Mouse (Mus musculus) kidney, postnatal 25 days (tissue): ENCODE measurements around the gene Pip5k1b.

Experiments
- DNase-seq, 2 experiments: peaks; one replicate each; pipeline ENCODE4 v3.0.0; 2021; ENCODE audit warnings: mixed read lengths in 2 of 2

Pip5k1b gene

DNA sequence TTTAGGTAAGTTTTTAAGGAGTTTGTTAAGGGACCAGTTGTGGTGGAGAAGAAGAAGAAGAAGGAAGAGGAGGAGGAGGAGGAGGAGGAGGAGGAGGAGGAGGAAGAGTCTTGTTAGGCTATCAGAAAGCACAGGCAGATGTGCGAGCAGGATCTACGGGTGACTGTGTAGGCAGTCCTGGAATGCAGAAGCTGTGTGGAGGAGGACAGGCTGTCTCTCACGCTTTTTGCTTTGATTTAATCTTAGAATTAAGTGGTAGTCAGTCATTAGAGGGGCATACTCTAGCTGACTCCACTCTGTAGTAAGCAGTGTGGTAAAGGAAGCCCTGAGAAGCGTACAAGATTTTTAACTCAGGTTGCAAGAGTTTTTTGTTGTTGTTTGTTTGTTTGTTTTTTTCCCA lies 86.5 kb downstream of the Pip5k1b start:
- no peak for DNase-seq

DNA sequence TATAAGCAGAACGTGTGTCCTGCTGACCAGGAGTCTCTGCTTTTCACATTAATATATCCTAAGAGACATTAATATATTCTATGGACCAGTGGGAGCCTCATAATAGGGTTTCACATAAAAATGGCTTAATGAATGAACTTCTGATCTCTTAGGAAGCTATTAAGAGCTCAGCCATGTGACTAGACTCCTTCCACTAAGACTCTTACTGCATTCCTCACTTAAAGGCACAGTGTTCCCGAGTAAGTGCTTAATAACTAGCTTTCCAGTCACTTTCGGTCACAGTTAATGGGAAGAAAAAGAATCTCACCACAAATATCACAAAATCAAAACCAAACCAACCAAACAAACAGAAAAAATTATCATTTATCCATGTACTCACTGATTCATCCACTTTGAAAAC lies 87.1 kb downstream of the Pip5k1b start:
- no peak for DNase-seq

DNA sequence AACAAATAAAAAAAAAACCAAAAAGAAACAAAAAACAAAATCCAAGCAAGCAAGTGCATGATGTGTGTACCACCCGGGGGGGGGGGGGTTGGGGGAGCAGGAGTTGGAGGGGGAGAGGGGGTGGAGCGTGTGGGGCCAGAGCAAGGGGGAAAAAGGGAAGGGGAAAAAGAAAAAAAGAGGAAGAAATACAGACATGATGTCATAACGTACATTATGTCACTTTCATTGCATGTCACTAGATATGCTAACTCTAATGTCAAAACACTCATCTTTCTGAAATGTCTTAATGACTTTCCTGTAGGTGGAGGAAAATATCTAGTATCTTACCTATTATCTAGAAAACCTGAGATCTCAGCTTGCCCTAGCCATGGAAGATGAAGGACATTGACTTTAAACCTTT lies 92.7 kb downstream of the Pip5k1b start:
- DNase-seq, result no peak

DNA sequence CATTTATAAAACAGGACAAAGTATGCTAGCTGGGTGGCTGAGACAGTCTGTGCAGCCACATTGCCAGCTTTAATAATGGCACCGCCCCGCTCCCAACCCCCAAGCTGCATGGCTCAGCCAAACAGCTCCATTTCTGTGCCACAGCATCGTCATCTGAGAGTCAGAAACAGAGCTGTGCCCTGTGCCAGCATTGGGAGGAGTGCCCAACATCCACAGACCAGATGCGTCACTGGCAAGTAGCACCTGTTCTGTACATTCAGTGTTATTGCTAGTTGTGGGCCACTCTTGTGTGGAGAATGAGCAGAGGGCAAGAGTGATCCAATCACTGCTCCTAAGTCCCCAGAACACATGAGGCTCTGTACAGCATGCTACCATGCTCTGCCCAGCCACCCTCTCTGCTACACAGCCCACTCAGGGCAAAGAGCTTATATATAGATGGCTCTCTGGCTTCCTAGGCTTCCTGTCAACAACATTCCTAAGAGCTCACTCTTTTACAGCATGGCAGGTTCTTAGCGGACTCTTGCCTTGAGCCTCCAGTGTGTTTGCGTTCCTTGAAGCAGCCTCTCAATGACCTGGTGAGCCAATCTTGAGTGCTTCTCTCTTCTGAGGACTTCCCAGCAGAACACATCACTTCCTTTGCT lies 99.0 kb downstream of the Pip5k1b start:
- no peak for DNase-seq

DNA sequence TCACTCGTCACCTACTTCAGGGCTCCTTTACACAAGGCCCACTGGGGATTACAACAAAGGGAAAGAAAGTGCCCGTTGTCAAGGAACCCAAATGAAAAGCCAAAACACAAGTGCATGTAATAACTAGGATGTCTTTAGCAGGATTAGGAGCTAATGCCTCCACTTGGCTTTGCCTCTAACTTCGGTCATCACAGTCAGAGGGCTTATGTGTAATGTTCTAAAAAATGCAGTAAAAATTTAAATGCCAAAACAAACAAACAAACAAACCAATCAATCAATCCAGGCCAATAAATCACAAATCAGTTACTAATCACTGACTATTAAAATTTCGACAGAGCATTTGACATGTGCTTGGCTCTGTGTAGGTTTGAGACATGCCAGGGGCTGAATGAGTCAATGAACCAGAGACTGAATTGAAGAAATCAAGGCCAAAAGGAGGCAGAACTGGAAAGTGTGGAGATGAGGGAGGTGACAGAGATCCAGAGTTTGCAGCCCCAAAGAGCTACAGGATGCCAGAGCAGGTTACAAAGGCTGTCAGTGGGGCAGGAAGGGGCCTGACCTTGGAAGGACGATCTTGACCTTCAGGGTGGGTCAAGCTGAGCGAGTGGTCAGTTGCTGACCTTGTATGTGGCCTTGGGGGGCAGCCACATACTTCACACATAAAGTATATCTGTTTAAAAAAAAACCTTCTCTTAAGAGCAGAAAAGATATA lies 100.3 kb downstream of the Pip5k1b start:
- no peak for DNase-seq

DNA sequence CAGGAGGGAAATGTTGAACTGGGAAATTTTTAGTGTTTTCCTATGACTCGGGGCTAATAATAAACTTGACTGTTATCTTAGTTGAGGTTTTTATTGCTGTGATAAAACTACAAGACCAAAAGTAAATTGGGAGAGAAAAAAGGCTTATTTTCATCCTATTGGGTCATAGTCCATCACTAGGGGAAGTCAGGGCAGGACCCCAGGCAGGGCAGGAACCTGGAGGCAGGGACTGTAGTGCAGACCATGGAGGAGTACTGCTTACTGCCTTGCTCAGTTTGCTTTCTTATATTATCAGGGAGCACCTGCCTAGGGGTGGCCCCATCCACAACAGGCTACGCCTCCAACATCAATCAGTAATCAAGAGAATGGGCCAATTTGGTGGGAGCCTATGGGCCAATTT lies 101.2 kb downstream of the Pip5k1b start:
- DNase-seq, result no peak

DNA sequence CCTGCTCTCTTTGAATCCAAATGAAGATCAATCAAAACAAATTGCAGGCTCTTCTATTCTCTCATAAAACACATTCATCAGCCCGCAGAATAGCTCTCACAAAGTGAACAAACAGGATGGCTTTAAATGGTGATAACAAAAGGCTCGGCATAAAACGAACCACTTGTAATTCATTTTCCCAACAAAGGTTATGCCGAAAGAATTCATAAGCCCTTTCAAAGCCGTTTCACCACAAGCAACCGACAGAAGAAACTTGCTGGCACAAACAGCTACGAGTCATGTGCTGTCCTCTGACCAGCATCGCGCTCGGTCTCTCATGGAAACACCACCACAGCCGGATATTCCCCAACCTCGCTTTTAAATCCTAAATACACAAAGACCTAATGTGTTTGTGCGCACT lies 102.3 kb downstream of the Pip5k1b start:
- no peak for DNase-seq

DNA sequence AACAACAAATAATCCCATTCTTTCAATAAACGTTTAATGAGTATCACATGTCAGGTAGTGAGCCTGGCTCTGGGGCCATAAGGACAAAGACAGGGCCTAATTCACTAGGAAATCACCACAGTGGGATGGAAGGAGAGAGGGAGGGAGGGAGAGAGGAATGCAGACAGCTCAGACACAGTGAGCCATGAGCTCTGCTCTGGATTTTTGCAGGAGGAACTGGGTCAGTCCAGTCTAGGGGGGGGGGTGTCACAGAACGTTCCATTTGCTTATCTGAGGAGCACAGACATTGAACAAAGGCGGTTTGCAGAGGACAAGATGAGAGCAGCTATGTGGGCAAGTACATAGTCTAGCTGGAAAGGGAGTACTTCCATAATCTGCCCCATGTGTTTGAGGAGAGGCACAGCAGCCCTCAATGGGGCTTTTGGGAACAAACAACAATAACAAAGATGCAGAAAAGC lies 103.2 kb downstream of the Pip5k1b start:
- no peak for DNase-seq

DNA sequence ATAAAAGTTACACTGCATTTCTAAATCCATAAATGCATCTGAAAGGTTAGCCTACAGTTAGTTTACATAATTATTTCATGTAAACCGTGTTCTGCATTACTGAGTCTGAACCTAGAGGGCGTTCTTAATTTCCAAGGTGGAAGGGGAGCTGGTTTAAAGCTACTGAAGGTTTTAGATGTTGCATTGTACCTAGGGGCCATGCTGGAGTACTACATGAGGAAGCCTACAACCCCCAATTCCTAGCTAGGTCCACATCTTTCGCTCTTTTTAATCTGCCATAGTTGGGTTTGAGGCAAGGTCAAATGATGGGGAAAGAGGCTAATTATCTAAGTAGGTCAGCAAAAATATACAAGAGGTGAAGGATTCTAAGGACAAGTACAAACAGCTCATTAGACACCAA lies 104.0 kb downstream of the Pip5k1b start:
- no peak for DNase-seq

DNA sequence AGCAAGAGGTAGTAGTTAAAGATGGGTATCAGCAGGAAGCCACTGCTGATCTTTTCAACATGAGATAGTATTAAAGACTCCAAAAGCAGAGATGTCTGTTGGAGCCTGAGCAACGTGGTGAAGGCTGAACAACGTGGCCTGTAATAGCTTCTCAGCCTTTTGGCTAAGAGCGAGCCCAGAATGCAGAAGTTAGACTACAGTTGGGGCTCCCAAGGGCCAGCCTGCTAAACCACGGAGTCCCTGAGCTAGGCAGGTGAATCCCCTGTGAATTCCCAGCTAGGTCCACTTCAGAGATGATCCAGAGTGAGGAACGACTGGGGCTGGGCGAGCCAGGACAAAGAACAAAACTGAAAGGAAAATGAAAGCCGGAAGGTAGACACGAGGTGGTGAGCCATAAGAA lies 104.9 kb downstream of the Pip5k1b start:
- DNase-seq, result no peak

DNA sequence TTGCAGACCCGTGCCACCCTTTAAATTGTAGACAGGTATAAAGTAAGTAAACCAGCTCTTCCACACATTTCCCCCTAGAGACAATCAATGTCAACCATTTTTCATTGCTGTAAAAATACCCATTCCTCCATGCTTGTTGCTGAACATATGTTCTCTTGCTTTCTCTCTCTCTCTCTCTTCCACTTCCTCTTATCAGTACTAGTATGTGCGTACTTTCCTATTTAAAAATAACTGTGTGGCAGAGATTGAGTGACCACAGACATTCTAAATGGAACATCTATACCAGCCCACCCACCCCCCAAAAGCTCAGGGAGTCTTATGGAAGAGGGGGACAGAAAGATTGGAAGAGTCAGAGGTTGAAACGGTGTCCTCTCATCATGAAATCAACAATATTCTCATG lies 111.3 kb downstream of the Pip5k1b start:
- DNase-seq, result no peak

DNA sequence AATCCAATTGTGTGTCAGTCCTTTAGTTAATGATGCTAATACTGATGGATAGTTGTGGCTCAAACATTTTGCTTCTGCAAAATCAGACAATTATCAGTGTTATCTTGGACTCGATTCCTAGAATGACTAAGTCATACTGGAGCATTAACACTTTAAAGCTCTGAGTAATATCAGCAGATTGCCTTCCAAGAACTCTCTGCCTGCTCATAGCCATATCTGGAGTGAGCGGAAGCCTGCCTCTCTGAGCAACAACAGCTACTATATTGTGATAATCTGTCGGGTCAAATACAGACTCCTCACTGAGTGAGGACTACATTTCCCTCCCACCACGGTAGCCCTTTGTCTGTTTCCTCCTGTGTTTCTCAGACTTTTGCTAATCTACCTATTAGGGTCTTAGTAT lies 116.0 kb downstream of the Pip5k1b start:
- DNase-seq, result no peak

DNA sequence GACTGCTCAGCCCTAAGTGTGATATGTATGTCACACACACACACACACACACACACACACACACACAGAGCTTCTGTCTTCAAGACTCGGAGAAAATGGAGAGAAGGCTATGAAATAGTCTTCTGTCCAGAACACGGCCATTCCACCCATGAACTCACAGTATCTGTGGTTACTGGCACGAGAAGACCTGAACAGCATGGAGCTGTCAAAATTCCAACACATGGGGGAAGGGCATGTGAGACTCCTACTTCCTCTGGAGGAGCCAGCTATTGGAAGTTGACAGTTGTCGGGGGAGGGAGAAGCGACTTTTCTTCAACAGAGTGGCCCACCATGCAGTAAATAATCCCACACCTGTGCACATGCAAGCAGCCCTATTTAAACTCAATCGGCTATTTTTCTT lies 121.4 kb downstream of the Pip5k1b start:
- no peak for DNase-seq

DNA sequence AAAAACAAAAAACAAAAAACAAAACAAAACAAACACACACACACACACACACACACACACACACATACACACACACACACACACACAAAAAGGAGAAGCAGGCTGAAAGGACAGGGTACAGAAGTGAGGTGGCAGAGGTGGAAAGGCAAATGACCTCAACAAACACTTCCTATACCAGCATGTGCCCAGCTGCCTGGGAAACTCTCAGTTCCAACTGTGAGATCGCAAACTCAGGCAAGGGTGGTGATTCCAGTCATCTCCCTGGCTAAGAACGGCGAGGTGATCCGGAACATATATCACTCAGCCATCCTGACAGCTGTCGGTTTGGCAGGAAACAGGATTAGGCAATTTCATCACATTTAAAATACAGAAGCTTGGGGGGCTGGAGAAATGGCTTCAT lies 123.2 kb downstream of the Pip5k1b start:
- no peak for DNase-seq

DNA sequence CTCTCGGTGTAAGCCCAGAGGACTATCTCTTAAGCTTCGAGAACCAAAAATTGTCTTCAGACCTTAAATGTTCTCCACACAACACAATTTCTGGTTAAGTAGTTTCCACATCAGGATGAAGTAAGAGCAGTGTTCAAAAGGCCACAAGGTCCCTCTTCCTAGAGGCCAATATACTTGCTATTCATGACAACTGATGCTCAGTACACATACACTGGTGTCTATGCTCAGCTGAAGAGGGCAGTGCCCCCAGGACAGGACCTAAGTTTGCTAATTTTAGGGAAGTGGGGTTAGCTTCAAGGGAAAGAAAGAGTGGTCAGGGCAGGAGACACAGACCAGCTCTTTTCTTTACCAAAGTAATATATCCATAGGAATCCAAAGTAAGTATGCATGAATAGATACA lies 124.3 kb downstream of the Pip5k1b start:
- DNase-seq, result no peak

DNA sequence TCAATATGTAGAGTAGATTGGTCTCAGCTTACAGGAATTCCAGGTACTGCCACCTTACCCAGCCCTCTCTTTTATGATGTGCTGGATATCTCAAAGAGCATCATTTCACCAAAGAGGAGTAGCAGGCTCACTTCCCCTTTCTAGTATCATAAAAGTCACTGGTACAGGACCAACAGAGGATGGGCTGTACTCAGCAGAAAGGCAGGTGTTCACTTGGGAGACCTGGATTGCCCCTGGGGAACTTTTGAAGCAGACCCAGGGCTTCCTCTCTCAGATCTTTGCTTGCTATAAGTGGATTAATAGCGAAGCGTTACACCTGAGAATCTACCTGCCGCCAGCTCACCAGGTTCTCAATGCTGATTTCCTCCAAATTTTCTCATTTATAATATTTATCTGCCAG lies 127.7 kb downstream of the Pip5k1b start:
- DNase-seq, result no peak

DNA sequence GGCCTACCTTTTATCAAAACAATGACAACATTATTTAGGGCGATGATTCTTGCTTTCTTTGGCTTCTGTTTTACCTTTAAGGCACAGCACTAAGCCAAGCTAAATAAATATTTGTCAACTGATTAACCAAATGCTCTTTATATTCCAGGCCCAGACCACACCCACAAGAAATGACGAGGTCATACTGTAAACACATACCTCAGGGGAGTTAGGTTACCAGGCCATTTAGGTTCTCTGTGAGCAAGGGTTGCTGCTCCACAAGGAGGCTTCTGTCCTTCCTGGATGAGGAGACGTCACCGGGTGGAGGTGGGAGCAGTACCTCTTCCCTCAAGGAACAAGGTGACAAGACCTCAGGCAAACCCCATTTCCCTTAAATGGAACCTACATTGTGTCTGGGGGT lies 128.4 kb downstream of the Pip5k1b start:
- DNase-seq, result no peak

DNA sequence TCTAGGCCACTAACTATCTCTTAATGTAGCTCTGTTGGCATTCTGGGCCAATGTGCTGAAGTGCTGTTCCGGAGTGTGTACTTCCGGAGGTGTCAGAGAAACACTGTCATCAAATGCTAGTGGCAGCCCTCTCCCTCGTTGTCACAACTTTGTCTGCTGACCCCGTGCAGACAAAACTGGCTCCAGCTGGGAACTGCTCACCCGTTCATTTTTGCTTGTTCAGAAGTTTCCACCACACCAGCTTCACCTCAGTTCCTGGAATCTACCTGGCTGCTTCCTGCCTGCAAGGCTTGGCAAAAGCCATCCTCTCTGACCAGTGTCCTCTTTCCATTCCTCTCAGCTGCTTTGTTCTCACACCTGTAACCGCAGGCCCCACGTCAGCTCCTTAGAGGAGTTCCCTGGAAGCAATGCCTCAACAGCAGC lies 128.9 kb downstream of the Pip5k1b start:
- DNase-seq, result no peak

DNA sequence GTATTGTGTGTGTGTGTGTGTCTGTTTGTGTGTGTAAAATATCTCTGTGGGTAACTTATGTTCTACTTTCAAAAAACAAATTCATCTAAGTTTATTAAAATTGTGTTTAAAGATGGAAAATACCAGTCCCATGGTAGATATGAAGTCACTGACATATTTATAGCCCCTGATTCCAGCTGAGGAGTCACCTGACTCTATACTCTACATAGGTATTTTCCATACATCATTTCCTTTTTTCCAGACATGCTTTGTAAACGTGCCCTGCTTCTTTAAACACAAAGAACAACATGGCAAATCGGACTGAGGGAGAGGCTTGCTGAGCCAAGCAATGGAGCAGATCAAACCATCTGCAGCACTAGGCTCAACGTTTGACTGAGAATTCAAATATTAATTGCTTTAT lies 137.6 kb downstream of the Pip5k1b start:
- no peak for DNase-seq

DNA sequence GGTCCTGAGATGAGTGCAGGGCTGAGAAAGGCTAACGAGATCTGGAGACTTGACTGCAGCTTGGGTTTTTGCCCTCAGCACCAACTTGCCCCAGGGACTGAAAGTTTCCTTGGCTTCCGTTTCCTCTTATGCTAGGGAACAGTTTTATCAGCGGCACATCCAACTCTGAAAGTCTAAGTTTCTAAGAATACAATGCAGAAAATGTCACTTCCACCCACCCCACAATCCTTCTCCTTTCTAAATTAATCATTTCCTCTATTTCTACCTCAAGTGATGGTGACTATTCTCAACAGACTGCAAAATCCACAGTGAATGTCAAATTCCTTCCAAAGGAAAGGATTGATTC lies 138.0 kb downstream of the Pip5k1b start:
- DNase-seq, result no peak

DNA sequence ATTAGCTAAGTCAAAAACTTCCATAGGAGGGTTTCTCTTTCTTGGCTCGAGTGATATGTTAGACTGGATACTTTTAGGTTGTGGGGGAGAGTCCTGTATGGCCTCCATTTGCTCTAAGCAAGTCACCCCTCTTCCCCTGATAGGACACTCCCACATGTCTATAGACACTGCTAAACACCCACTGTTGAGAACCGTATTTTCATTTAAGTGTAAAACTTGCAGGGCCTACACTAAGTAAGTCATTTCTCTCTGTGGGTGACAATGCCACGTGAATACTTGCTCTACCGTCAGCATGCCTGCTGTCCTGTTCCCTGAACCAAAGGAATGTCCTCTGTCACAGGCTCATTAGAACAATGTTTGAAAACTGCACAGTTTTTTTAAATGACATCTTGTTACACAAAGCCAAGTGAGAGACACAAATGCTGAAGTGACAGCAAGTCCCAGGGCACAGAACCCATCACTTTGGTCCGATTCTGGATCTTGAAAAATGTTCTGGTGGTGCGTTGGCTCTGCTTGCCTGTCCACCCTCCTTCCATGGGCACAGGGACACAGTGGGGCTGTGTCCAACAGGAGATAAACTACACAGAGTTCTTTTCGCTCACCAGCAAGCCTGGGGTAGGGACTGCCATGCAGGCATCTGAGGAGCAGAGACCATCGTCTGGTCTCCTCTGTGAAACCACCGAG lies 138.6 kb downstream of the Pip5k1b start:
- DNase-seq, result no peak

DNA sequence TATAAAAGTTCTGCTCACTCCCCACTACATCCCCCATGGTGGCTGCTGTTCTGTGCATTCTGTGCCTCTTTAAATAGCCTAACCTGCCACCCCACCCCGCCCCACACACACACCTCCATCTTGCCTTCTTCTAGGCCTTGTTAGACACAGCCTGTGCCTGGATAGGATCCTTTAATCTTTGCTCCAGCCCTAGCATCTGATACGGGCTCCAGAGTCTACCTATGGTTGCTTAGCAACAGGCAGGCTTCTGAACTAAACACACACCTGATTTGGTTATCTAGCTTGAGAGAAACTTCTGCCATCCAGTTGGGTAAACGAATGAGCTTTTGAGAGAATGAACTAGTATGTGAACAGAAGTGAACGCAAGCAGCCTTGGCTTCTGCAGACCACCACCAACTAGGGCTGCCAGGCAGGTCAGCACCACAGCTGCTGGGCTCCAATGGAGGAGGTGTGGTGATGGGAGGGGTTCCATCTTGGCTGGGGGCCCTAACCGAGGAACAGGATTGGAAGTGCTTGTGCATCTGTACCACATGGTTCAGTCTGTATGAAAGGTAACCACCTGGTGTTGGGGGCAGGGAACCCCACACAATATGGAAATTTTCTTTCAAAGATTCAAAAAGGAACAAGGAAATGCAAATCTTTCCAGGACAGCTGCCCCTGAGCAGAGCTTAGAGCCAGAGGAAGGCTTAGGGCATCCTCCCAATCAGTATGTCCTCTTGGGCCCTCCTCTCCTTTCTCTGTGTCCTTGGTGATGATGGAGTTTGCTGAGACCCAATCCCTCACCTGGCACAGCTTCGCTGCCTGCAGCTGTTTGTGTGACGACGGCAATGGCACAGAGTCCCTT lies 139.7 kb downstream of the Pip5k1b start:
- DNase-seq, result no peak

DNA sequence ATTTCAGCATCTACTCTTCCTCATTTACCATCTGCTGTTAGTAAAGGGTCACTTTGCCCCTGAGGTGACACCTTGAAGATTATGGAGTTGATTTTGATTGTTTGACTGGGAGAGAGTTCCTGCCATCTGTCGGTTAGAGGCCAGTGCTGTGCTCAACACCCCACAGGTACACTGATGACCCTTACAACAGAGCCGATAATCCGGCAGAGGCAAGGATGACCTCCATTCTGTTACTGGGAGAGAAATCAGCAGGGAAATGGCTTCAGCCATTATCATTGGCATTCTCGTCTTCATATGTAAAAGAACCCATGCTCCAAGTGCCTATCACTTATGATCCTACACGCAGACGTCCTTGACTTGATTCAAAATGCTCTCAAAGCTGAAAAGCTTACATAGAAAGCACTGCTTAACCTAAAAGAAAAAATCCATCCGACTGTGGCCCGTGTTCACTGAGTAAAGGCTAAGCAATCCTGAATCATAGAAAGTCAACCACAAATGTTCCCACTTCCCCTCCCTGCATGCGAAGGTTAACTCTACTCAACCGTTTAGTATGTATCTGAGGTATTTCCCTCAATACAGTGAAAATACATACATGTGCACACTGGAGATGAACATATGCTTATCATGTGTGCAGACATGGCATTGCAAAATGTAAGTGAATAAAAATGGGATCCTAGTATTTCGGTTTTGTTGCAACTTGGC lies 146.7 kb downstream of the Pip5k1b start:
- DNase-seq, result no peak
